Mouse (Mus musculus): Measurements from ENCODE around the gene Troap. TPM values are rescaled to one million over a fixed set of nuclear protein-coding genes. Genes with fewer than 3 reads are reported as not detected.

The Troap gene
- polyA plus RNA-seq, 1 experiment from 2014 or later: 8.4 TPM

- H3K4me1 ChIP-seq (replicated peaks): peaks cover 51% of the 10 kb centered on the region
- no peak for ATAC-seq (ENCODE audit: low FRiP score)
- no peaks in the 10 kb centered on the region; the same call in 1 of the 2 replicates for H3K27me3 ChIP-seq
- peak overlapping the region; percentile 67 for H3K4me3 ChIP-seq
- H3K9me3 ChIP-seq: no peaks in the 10 kb centered on the region
- peak overlapping the region; percentile 62 for H3K4me2 ChIP-seq
- 55% methylated on average over 6 of the region's 6 CpGs for WGBS
- H3K27ac ChIP-seq: no peak overlapping the region
- H3K9ac ChIP-seq: peak overlapping the region; percentile 84
- H3K36me3 ChIP-seq: no peaks in the 10 kb centered on the region
Measured at GRCm38 (mm10) chr15:99127851-99128522, 53.6 kb downstream of the Troap start.

GRCm38 (mm10) chr15:99129441-99129840 is 55.1 kb downstream of the Troap start:
- 59% methylated on average over 11 of the region's 11 CpGs for WGBS
- H3K9me3 ChIP-seq: no peaks in the 10 kb centered on the region
- no peak for ATAC-seq (ENCODE audit: low FRiP score)
- no peak overlapping the region for H3K4me2 ChIP-seq
- H3K9ac ChIP-seq: peak overlapping the region; percentile 46; the same call in 1 of the 2 replicates
- peaks cover 51% of the 10 kb centered on the region for H3K4me1 ChIP-seq (replicated peaks)
- H3K27ac ChIP-seq: no peak overlapping the region
- no peak overlapping the region for H3K4me3 ChIP-seq
- no peaks in the 10 kb centered on the region for H3K36me3 ChIP-seq
- H3K27me3 ChIP-seq: no peaks in the 10 kb centered on the region; the same call in 1 of the 2 replicates

GRCm38 (mm10) chr15:99129956-99130910 is 55.9 kb downstream of the Troap start:
- Histone ChIP-seq H3K27ac (no peak overlapping the region), H3K4me2 (no peak overlapping the region), H3K9ac (peak overlapping the region; percentile 46)

More at GRCm38 (mm10) chr15:99129956-99130910, 55.9 kb downstream of the Troap start:
- no peak for ATAC-seq (ENCODE audit: low FRiP score)
- Histone ChIP-seq H3K9me3 (no peaks in the 10 kb centered on the region), H3K4me1 (replicated peaks) (peaks cover 51% of the 10 kb centered on the region), H3K27me3 (no peaks in the 10 kb centered on the region), H3K4me3 (no peak overlapping the region), H3K36me3 (no peaks in the 10 kb centered on the region)
- 75% methylated on average over 22 of the region's 22 CpGs for WGBS

Small RNA genes lying within 50 kb of the gene (microRNA-seq; reads per million reads assigned to microRNA genes)
- not detected for gene Mir6960

Other genes starting within 250 kb of the Troap start
- 73.4 and 77.5 TPM in 2 replicates for gene Prkag1, start 243.1 kb upstream of the Troap start, polyA plus RNA-seq (2015; fragmentation: Nextera tagmentation; extraction: Ambion mirVana)
- 11.6 and 12.1 TPM in 2 replicates for gene Kmt2d, start 203.4 kb upstream of the Troap start, polyA plus RNA-seq (2015; fragmentation: Nextera tagmentation; extraction: Ambion mirVana)
- 29.7 and 34.7 TPM in 2 replicates for gene Rhebl1, start 180.0 kb upstream of the Troap start, polyA plus RNA-seq (2015; fragmentation: Nextera tagmentation; extraction: Ambion mirVana)
- gene Dhh, start 176.0 kb upstream of the Troap start, polyA plus RNA-seq (2015; fragmentation: Nextera tagmentation; extraction: Ambion mirVana): 1.7 and 2.2 TPM in 2 replicates
- 37.7 and 38.3 TPM in 2 replicates for gene Lmbr1l, start 156.3 kb upstream of the Troap start, polyA plus RNA-seq (2015; fragmentation: Nextera tagmentation; extraction: Ambion mirVana)
- gene Tuba1b, start 140.0 kb upstream of the Troap start, polyA plus RNA-seq (2015; fragmentation: Nextera tagmentation; extraction: Ambion mirVana): 1,016 and 1,054 TPM in 2 replicates
- not detected in 2 replicates for gene Gm49450, start 121.0 kb upstream of the Troap start, polyA plus RNA-seq (2015; fragmentation: Nextera tagmentation; extraction: Ambion mirVana)
- gene Tuba1a, start 120.9 kb upstream of the Troap start, polyA plus RNA-seq (2015; fragmentation: Nextera tagmentation; extraction: Ambion mirVana): 15,152 and 15,804 TPM in 2 replicates
- 28.1 and 28.2 TPM in 2 replicates for gene Tuba1c, start 44.7 kb upstream of the Troap start, polyA plus RNA-seq (2015; fragmentation: Nextera tagmentation; extraction: Ambion mirVana)
- gene Prph, start 19.4 kb upstream of the Troap start, polyA plus RNA-seq (2015; fragmentation: Nextera tagmentation; extraction: Ambion mirVana): 62.4 and 78.7 TPM in 2 replicates
- gene C1ql4, start 13.2 kb downstream of the Troap start, polyA plus RNA-seq (2015; fragmentation: Nextera tagmentation; extraction: Ambion mirVana): 5.6 and 11.8 TPM in 2 replicates
- 1.3 and 1.6 TPM in 2 replicates for gene Dnajc22, start 18.6 kb downstream of the Troap start, polyA plus RNA-seq (2015; fragmentation: Nextera tagmentation; extraction: Ambion mirVana)
- 42.1 and 45.0 TPM in 2 replicates for gene Spats2, start 51.3 kb downstream of the Troap start, polyA plus RNA-seq (2015; fragmentation: Nextera tagmentation; extraction: Ambion mirVana)
- 0.52 and 0.91 TPM in 2 replicates for gene Kcnh3, start 150.3 kb downstream of the Troap start, polyA plus RNA-seq (2015; fragmentation: Nextera tagmentation; extraction: Ambion mirVana)
- gene Mcrs1, start 177.4 kb downstream of the Troap start, polyA plus RNA-seq (2015; fragmentation: Nextera tagmentation; extraction: Ambion mirVana): 195 and 208 TPM in 2 replicates
- 116 and 124 TPM in 2 replicates for gene Prpf40b, start 220.5 kb downstream of the Troap start, polyA plus RNA-seq (2015; fragmentation: Nextera tagmentation; extraction: Ambion mirVana)
- gene Fam186b, start 221.3 kb downstream of the Troap start, polyA plus RNA-seq (2015; fragmentation: Nextera tagmentation; extraction: Ambion mirVana): 0.47 and 0.69 TPM in 2 replicates

Measured in hindbrain, embryonic 13.5 days (tissue).